Mouse (Mus musculus) kidney, adult 2 months (tissue): ENCODE measurements around the gene Mepe. TPM values are rescaled to one million over a fixed set of nuclear protein-coding genes. Genes with fewer than 3 reads are reported as not detected.

ENCODE experiments used
- DNase-seq: peaks from one replicate; pipeline ENCODE4 v3.0.0; 2021
- H3K27ac ChIP-seq: fragments of 200-500 bp; 2 replicates; pipeline ENCODE4 v1.5.1; 2012; ENCODE audit warnings: low read depth, low read length, control low read depth, inconsistent platforms; ENCODE audit not compliant: insufficient read depth
- H3K27me3 ChIP-seq: fragments of 200-500 bp; replicated peaks from 2 replicates; pipeline ENCODE4 v1.6.1; 2012; ENCODE audit warnings: mild to moderate bottlenecking, moderate library complexity, low read length, inconsistent platforms; ENCODE audit not compliant: control insufficient read depth, insufficient read depth
- H3K36me3 ChIP-seq: fragments of 200-500 bp; 2 replicates; pipeline ENCODE4 v1.6.1; 2012; ENCODE audit warnings: mild to moderate bottlenecking, moderate library complexity, low read length, inconsistent platforms; ENCODE audit not compliant: control insufficient read depth, insufficient read depth
- H3K4me1 ChIP-seq: fragments of 200-500 bp; 2 replicates; pipeline ENCODE4 v1.6.1; 2011; ENCODE audit warnings: low read length; ENCODE audit not compliant: control insufficient read depth, insufficient read depth
- H3K4me3 ChIP-seq: fragments of 200-500 bp; 2 replicates; pipeline ENCODE4 v1.5.1; 2011; ENCODE audit warnings: mild to moderate bottlenecking, low read depth, low read length, control low read depth; ENCODE audit not compliant: insufficient read depth
- CTCF ChIP-seq: fragments of 200-500 bp; conservative IDR thresholded peaks from 2 replicates; pipeline ENCODE4 v1.5.1; 2011; ENCODE audit warnings: low read depth, mild to moderate bottlenecking, control low read depth, low read length, moderate library complexity, mixed read lengths; ENCODE audit not compliant: insufficient read depth, insufficient read length
- POLR2A ChIP-seq: fragments of 200-500 bp; IDR thresholded peaks from one replicate; pipeline ENCODE4 v1.6.1; 2011; ENCODE audit warnings: low read depth, low read length, control low read depth
- WGBS: fragments of 180-500 bp; shearing (Covaris S2); methylation state at CpG from one replicate; pipeline ENCODE4 v1.1.7; 2018; 5-methylcytosine and 5-hydroxymethylcytosine counted together
- polyA plus RNA-seq: library from polyadenylated mRNA; depleted of rRNA; stranded (reverse); fragments of >200 nt; gene quantifications from 2 replicates; pipeline ENCODE4 v1.2.3, GENCODE M21; 2012

Mepe gene
- polyA plus RNA-seq, 1 experiment = not detected

DNA sequence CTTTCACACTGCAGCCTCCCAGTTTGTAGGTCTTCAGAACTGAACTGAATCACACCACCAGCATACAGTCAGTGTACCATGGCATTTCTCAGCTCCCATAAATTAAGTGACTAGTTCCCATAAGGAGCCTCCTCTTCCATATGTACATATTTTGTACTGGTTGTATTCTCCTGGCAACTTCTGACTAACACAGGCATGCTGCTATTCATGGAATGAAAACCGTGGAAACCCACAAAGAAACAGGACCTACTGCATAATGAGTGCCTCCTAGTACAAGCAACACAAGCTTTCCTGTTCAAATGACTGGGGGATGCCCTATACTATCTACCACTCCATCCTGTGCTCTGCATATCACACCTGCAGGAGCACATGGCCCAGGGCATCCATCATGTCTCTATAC lies 25.9 kb downstream of the Mepe start:
- no peaks in the 10 kb centered on the region for H3K36me3 ChIP-seq
- DNase-seq = no peak
- H3K4me3 ChIP-seq = no peak overlapping the region
- H3K4me1 ChIP-seq = no peaks in the 10 kb centered on the region
- TF ChIP-seq CTCF (no peak), POLR2A (no peak)
- 86% methylated on average over 1 of the region's 1 CpGs for WGBS
- H3K27ac ChIP-seq = no peak overlapping the region
- no peaks in the 10 kb centered on the region for H3K27me3 ChIP-seq

DNA sequence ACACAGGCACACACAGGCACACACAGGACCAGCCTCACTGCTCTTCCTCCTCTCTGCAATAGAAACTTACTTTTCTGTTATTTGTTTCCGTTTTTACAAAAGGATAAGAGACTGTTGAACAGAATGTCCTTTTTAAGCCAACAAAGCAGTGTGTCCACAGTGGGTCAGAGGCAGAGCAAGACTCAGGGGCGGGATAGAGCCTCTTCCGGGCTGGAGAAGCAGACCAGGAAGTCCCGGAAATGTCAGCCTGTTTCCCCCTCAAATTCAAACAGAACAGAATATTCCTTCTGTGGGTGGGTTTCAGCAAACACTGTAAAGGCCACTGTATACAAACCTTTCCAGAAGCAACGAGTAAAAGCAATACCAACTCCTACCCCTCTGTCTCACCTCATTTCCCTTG lies 26.7 kb downstream of the Mepe start:
- no peak overlapping the region for H3K27ac ChIP-seq

GRCm38 (mm10) chr5:104357575-104357974 lies 32.4 kb downstream of the Mepe start:
- TF ChIP-seq CTCF (no peak), POLR2A (no peak)
- 74% methylated on average over 5 of the region's 5 CpGs for WGBS
- peaks cover 5% of the 10 kb centered on the region; the same call in 1 of the 2 replicates for H3K4me1 ChIP-seq

More for the DNA sequence above, 26.7 kb downstream of the Mepe start:
- Histone ChIP-seq H3K36me3 (no peaks in the 10 kb centered on the region), H3K4me3 (no peak overlapping the region), H3K4me1 (no peaks in the 10 kb centered on the region), H3K27me3 (no peaks in the 10 kb centered on the region)
- no peak for DNase-seq
- TF ChIP-seq POLR2A = no peak
- TF ChIP-seq CTCF = no peak
- WGBS = 43% methylated on average over 5 of the region's 5 CpGs

GRCm38 (mm10) chr5:104358592-104358991 lies 33.5 kb downstream of the Mepe start:
- WGBS = 19% methylated on average over 7 of the region's 7 CpGs
- peaks cover 5% of the 10 kb centered on the region; the same call in 1 of the 2 replicates for H3K4me1 ChIP-seq
- no peak overlapping the region for H3K4me3 ChIP-seq
- no peaks in the 10 kb centered on the region for H3K27me3 ChIP-seq
- DNase-seq = peak; percentile 13
- no peak for TF ChIP-seq POLR2A
- TF ChIP-seq CTCF = no peak
- no peak overlapping the region for H3K27ac ChIP-seq
- no peaks in the 10 kb centered on the region for H3K36me3 ChIP-seq

More at GRCm38 (mm10) chr5:104357575-104357974, 32.4 kb downstream of the Mepe start:
- DNase-seq = no peak
- Histone ChIP-seq H3K36me3 (no peaks in the 10 kb centered on the region), H3K27me3 (no peaks in the 10 kb centered on the region), H3K27ac (no peak overlapping the region), H3K4me3 (no peak overlapping the region)

DNA sequence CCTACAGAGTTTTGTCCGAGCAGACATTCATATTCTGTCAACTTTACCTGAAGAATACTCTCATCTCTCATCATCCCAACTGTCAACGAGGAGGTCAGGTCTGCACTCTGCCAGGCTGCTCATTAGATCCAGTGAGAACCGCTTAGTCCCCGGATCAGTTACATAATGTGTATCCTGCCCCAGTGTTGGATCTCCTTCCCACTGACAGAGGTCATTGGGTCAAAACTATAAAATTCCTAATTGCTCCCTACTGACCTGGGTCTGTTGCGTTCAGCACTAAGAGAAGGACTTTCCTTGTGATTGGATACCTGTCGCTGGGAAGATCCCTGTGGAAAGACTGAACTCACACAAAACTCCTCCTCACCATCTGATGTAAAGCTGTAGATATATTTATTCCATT lies 34.1 kb downstream of the Mepe start:
- Histone ChIP-seq H3K36me3 (no peaks in the 10 kb centered on the region), H3K4me1 (peaks cover 5% of the 10 kb centered on the region; the same call in 1 of the 2 replicates), H3K4me3 (no peak overlapping the region), H3K27me3 (no peaks in the 10 kb centered on the region), H3K27ac (no peak overlapping the region)
- no peak for TF ChIP-seq POLR2A
- no peak for TF ChIP-seq CTCF
- 31% methylated on average over 6 of the region's 6 CpGs for WGBS
- DNase-seq = peak; percentile 39

DNA sequence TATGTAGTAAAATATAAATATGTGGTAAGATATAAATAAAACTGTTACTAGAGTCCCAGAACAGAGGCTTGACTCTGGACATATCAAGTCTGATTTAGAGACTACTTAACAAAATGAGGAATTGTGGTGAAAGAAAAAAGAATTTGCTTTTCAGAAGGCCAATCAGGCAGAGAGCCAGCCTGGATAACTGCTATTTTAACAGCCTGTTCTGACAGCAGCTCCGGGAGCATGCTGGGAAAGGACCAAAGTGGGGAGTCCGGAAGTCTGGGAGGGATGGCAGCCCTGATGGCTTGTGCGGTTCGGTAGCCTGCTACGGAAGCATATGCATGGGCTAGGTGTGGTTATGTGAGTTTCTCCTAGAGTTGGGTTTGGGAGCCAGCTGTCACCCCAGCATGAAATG lies 45.5 kb downstream of the Mepe start:
- H3K4me3 ChIP-seq = no peak overlapping the region
- WGBS = 82% methylated on average over 5 of the region's 5 CpGs
- TF ChIP-seq POLR2A = no peak
- TF ChIP-seq CTCF = no peak
- H3K4me1 ChIP-seq = peaks cover 5% of the 10 kb centered on the region; the same call in 1 of the 2 replicates
- no peaks in the 10 kb centered on the region for H3K36me3 ChIP-seq
- H3K27ac ChIP-seq = no peak overlapping the region
- no peaks in the 10 kb centered on the region for H3K27me3 ChIP-seq
- DNase-seq = no peak

GRCm38 (mm10) chr5:104371284-104371683 lies 46.2 kb downstream of the Mepe start:
- WGBS = 93% methylated on average over 4 of the region's 4 CpGs
- H3K36me3 ChIP-seq = no peaks in the 10 kb centered on the region
- DNase-seq = no peak
- peaks cover 5% of the 10 kb centered on the region; the same call in 1 of the 2 replicates for H3K4me1 ChIP-seq
- no peak overlapping the region for H3K4me3 ChIP-seq
- H3K27me3 ChIP-seq = no peaks in the 10 kb centered on the region
- H3K27ac ChIP-seq = no peak overlapping the region
- no peak for TF ChIP-seq POLR2A
- no peak for TF ChIP-seq CTCF
